Mouse (Mus musculus) layer of hippocampus, postnatal 10 days (tissue): ENCODE data around the gene Smarca1. TPM values are rescaled to one million over a fixed set of nuclear protein-coding genes. Genes with fewer than 3 reads are reported as not detected.

Experiments used
- DNase-seq, 2 experiments: peaks; one replicate each; pipeline ENCODE4 v3.0.0; 2021; ENCODE audit warnings: low spot score in 2 of 2
- long read RNA-seq: library from polyadenylated mRNA; stranded (forward); transcript quantifications from one replicate; pipeline ENCODE4 v2.0.0, GENCODE M21; 2023
- total RNA-seq, 2 experiments: library from RNA; stranded (reverse); gene quantifications; 2 replicates each; pipeline ENCODE4 v1.2.3; 2021

Smarca1 gene
- total RNA-seq = 10 to 100 TPM; 37.6 to 41.1 TPM
- long read RNA-seq, full-length matches to known transcripts = 1 of 12 reads
- long read RNA-seq, partial matches to known transcripts = 4 of 12 reads
- long read RNA-seq, other reads (novel, unspliced or antisense) = 7 of 12 reads

- DNase-seq = peak in 1 of 2 experiments; percentile 17
Measured at GRCm38 (mm10) chrX:47892431-47893024, at the start of gene Smarca1. Smarca1 (minus strand) TSS chrX:47892974.

GRCm38 (mm10) chrX:47937740-47938139 is 45.0 kb upstream of the Smarca1 start:
- peak; percentile 24 to 41 for DNase-seq

GRCm38 (mm10) chrX:47936885-47937284 is 44.1 kb upstream of the Smarca1 start:
- DNase-seq = no peak

GRCm38 (mm10) chrX:47934352-47934751 is 41.6 kb upstream of the Smarca1 start:
- DNase-seq = no peak

- DNase-seq = no peak
Measured at GRCm38 (mm10) chrX:47930449-47930848, 37.7 kb upstream of the Smarca1 start.

GRCm38 (mm10) chrX:47927981-47928380 is 35.2 kb upstream of the Smarca1 start:
- DNase-seq = no peak

GRCm38 (mm10) chrX:47920541-47920940 is 27.8 kb upstream of the Smarca1 start:
- DNase-seq = no peak

GRCm38 (mm10) chrX:47916831-47917230 is 24.1 kb upstream of the Smarca1 start:
- no peak for DNase-seq

- no peak for DNase-seq
Measured at GRCm38 (mm10) chrX:47913543-47913938, 20.8 kb upstream of the Smarca1 start.

GRCm38 (mm10) chrX:47912904-47913542 is 20.2 kb upstream of the Smarca1 start:
- DNase-seq = peak in 1 of 2 experiments; percentile 13

GRCm38 (mm10) chrX:47912306-47912792 is 19.6 kb upstream of the Smarca1 start, which contains the start of gene Ocrl:
Ocrl (plus strand) TSS chrX:47912387.
- DNase-seq = peak; percentile 71 to 79

- peak; percentile 21 to 40 for DNase-seq
Measured at GRCm38 (mm10) chrX:47891907-47892430, 805 bp downstream of the Smarca1 start.

GRCm38 (mm10) chrX:47891243-47891906 is 1.4 kb downstream of the Smarca1 start:
- no peak for DNase-seq

GRCm38 (mm10) chrX:47887401-47887800 is 5.4 kb downstream of the Smarca1 start:
- DNase-seq = no peak

GRCm38 (mm10) chrX:47882813-47883212 is 10.0 kb downstream of the Smarca1 start:
- DNase-seq = no peak

GRCm38 (mm10) chrX:47880052-47880451 is 12.7 kb downstream of the Smarca1 start:
- DNase-seq = no peak

GRCm38 (mm10) chrX:47858544-47858943 is 34.2 kb downstream of the Smarca1 start:
- DNase-seq = no peak

- DNase-seq = no peak
Measured at GRCm38 (mm10) chrX:47835835-47836195, 57.0 kb downstream of the Smarca1 start.

GRCm38 (mm10) chrX:47835098-47835834 is 57.5 kb downstream of the Smarca1 start:
- no peak for DNase-seq

- DNase-seq = no peak
Measured at GRCm38 (mm10) chrX:47833431-47833830, 59.3 kb downstream of the Smarca1 start.

- DNase-seq = no peak
Measured at GRCm38 (mm10) chrX:47820566-47820965, 72.2 kb downstream of the Smarca1 start.
